Mouse (Mus musculus): Measurements from ENCODE around the gene Ciz1. TPM values are rescaled to one million over a fixed set of nuclear protein-coding genes. Genes with fewer than 3 reads are reported as not detected.
"Not testable (repeated sequence)": the region's sequence is repeated elsewhere in the genome, so short reads cannot be mapped to it uniquely, and the experiment has no call there.

Ciz1 gene
- total RNA-seq, 2 experiments from 2014 or later, result 25.6 to 32.2 TPM

- DNase-seq (ENCODE audit: low spot score), result peak; percentile 70
- intact Hi-C loops (cut with DNase I), result no loop called here
Measured at GRCm38 (mm10) chr2:32342539-32343350, 9.4 kb upstream of the Ciz1 start.

- no peak for DNase-seq (ENCODE audit: low spot score)
- intact Hi-C loops (cut with DNase I), result no loop called here
Measured at GRCm38 (mm10) chr2:32343351-32343671, 8.8 kb upstream of the Ciz1 start.

- no peak for DNase-seq (ENCODE audit: low spot score)
- intact Hi-C loops (cut with DNase I), result no loop called here
Measured at GRCm38 (mm10) chr2:32344056-32344455, 8.1 kb upstream of the Ciz1 start.

GRCm38 (mm10) chr2:32344598-32345321 is 7.4 kb upstream of the Ciz1 start:
- intact Hi-C loops (cut with DNase I), result no loop called here
- DNase-seq (ENCODE audit: low spot score), result no peak

GRCm38 (mm10) chr2:32347019-32347418 is 5.1 kb upstream of the Ciz1 start:
- no peak for DNase-seq (ENCODE audit: low spot score)
- intact Hi-C loops (cut with DNase I), result no loop called here

GRCm38 (mm10) chr2:32348311-32348710 is 3.8 kb upstream of the Ciz1 start:
- intact Hi-C loops (cut with DNase I), result no loop called here
- no peak for DNase-seq (ENCODE audit: low spot score)

DNA sequence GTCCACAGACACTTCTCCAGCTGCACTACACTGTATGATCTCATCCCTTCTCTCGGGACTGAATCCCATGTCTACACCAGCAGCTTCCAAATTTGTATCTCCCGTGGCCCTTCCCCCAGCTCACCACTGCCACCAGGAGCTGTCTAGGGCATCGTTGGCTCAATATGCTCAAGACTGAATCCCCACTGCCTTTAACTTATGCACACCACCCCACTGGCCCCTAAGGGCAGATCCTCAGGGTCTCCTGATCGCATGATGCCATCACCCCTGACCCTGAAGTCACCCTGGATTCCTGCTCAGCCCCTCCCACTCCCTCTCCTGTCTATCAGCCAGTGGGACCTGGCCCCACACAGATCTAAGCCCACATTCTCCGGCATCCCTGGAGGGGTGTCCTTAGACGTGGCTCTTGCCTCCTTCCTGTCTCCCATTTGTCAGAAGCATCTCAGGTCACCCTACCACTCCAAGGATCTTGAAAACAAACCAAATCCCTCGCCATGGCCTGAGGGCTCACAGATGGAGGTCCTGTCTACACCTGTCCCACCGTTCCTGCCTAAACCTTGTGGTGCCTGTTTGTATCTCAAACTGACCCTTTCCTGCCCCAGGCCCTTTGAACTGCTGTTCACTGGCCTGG is 2.4 kb upstream of the Ciz1 start:
- no peak for DNase-seq (ENCODE audit: low spot score)
- intact Hi-C loops (cut with DNase I), result no loop called here

- intact Hi-C loops (cut with DNase I), result no loop called here
- DNase-seq (ENCODE audit: low spot score), result no peak
Measured at GRCm38 (mm10) chr2:32350471-32351051, 1.6 kb upstream of the Ciz1 start.

DNA sequence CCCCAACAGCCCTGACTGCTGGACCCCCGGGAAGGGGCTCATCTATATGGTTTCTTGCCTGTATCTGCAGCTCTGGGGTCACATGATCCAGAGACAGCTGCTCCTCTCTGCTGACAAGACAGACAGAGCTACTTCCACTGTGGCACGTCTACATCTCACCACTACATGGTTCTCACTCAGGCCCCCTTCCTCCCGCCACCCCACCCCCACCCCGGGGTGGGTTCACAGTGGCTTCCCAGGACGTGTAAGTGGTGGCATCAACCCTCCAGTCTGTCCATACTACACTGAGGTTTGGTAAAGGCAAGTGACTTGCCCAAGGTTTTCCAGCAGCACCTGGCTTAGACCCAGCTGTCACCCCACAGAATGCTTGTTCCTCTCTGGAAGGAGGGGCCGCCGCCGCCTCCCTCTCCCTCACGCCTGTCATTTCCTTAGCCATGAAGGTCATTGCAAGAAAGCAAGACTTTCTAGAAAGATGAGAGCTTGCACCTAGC is 611 bp upstream of the Ciz1 start:
- intact Hi-C loops (cut with DNase I), result no loop called here
- no peak for DNase-seq (ENCODE audit: low spot score)

DNA sequence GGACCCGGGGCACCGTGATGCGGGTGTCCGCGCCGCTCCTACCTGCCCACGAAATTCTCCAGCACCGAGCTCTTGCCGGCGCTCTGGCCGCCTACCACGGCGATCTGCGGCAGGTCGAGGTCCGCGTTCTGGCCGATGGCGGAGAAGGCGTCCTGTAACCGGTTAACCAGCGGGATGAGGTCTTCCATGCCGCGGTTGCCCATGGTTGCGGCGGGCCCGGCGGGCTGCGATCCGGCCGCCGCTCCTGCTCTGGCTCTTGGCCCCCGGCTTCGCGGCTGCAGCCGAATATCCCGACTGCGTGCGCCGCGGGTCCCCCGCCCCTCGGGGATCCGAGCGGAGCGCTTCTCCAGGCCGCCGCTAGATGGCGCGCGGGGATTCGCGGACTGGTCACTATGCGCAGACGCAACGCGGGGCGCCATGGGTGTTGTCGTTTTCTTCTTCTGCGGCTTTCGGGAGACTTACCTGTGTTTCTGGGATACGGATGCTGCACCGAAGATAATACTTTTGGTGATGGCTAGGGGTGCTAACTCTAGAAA is 948 bp downstream of the Ciz1 start, which contains the start of gene Dnm1:
Dnm1 (minus strand) TSS at position 332 of the 536 bp plus-strand sequence.
- intact Hi-C loops (cut with DNase I), result loop anchor here (2.0 kb wide), 1 partner anchor 134 kb away; no protein-coding TSS in a partner anchor
- DNase-seq (ENCODE audit: low spot score), result peak; percentile 79

DNA sequence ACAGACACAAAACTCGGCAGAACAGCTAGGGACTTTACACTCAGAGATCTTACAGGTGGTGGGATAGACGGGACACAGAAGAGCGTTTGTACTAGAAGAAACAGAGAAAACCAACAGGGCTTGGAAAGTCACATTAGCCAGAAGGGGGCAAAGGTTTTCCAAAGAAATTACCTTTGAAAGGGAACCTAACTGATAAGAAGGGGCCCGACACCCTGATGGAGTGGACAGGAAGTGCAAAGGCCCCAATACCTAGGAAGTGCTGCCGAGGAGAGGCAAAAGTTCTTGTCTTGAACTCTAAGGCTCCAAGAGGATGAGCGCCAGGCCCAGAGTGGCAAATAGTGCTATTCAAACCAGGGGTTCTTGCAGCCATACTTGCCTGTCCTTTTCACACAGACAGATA is 1.7 kb downstream of the Ciz1 start:
- intact Hi-C loops (cut with DNase I), result loop anchor here (2.0 kb wide), 1 partner anchor 133 kb away; no protein-coding TSS in a partner anchor
- no peak for DNase-seq (ENCODE audit: low spot score)

DNA sequence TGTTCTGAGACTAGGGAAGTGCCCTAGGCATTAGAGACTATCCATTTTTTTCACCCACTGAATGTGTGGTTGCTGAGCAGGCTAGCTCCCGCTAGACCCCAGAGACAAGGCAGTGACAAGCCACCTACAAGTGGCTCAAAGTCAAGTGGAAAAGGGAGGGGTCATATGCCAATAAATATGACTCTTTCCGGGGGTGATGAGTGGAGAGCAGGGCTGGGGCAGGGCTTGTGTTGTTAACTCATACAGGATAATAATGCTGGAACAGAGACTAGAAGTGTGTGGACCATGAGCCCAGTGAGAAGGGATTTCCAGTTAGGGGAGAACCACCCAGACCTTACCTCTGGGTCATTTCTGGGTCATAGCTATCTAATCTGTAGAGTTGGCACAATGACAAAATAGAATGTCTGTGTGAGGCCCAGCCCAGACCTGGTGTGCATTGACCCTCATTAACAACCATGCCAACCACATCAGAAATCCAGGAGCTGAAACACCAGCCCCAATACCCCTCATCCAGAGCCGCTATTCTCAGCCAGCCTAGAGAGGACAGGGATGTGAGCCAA is 2.3 kb downstream of the Ciz1 start:
- intact Hi-C loops (cut with DNase I), result no loop called here
- DNase-seq (ENCODE audit: low spot score), result no peak

GRCm38 (mm10) chr2:32356216-32356615 is 4.1 kb downstream of the Ciz1 start:
- intact Hi-C loops (cut with DNase I), result no loop called here

DNA sequence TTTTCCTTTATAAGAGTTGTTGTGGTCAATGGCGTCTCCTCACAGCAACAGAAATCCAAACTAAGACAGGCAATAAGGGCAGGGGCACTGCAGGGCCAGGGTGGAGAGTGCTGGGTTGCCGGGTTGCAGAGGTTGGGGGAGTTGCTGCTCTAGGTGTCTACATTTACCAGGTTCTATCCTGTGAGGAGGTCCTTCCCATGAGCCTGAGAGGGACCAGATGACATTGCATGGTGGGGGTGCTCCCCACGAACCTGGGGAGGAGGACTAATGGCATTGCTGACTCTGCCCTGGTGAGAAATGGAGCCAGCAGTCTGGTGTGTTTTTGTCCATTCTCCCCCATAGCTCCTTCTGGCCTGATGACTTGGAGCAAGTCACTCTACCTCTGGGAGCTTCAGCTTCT is 5.6 kb downstream of the Ciz1 start:
- no peak for DNase-seq (ENCODE audit: low spot score)
- intact Hi-C loops (cut with DNase I), result no loop called here

More at GRCm38 (mm10) chr2:32356216-32356615, 4.1 kb downstream of the Ciz1 start:
- DNase-seq (ENCODE audit: low spot score), result no peak

DNA sequence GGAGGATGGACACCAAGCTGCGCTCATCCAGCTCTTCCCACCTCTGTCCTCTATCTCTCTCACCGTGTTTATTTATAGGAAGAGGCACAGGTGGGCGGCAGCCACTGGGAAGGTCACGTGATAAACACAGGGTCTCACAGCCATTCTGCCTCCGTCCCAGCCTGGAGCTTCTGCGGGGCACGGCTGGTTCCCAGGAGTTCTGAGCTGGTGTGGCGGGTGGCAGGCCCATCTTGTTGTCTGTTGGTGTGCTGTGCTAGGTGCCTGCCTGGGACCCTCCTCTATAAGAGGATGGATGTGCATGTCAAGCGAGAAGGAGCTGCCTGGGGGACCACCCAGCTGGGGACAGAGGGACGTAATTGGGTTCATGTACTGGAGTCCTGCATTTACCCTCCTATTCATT is 6.3 kb downstream of the Ciz1 start:
- intact Hi-C loops (cut with DNase I), result no loop called here
- DNase-seq (ENCODE audit: low spot score), result no peak

GRCm38 (mm10) chr2:32360741-32361140 is 8.6 kb downstream of the Ciz1 start:
- intact Hi-C loops (cut with DNase I), result loop anchor here (5.0 kb wide), 1 partner anchor 37 kb away; the partner anchor contains the start of gene Ptges2
- peak; percentile 64 for DNase-seq (ENCODE audit: low spot score)

GRCm38 (mm10) chr2:32361437-32361836 is 9.3 kb downstream of the Ciz1 start:
- peak; percentile 49 for DNase-seq (ENCODE audit: low spot score)
- intact Hi-C loops (cut with DNase I), result loop anchor here (5.0 kb wide), 1 partner anchor 36 kb away; the partner anchor contains the start of gene Ptges2

DNA sequence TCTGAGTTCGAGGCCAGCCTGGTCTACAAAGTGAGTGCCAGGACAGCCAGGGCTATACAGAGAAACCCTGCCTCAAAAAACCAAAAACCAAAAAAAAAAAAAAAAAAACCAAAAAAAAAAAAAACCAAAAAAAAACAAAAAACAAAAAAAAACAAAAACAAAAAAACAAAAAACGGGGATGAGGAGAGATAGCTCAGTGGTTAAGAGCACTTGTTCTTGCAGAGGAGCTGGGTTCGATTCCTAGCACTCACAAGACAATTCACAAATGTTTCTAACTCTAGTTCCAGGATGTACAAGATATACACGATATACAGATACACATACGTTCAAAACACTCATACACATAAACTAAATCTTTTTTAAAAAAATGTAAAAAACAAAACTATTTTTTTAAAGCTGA is 10.1 kb downstream of the Ciz1 start:
- intact Hi-C loops (cut with DNase I), result loop anchor here (2.0 to 5.0 kb wide), 2 partner anchors 19 to 35 kb away; partner anchors contain the start of genes 1110008P14Rik and Ptges2
- not testable (repeated sequence) for DNase-seq (ENCODE audit: low spot score)

DNA sequence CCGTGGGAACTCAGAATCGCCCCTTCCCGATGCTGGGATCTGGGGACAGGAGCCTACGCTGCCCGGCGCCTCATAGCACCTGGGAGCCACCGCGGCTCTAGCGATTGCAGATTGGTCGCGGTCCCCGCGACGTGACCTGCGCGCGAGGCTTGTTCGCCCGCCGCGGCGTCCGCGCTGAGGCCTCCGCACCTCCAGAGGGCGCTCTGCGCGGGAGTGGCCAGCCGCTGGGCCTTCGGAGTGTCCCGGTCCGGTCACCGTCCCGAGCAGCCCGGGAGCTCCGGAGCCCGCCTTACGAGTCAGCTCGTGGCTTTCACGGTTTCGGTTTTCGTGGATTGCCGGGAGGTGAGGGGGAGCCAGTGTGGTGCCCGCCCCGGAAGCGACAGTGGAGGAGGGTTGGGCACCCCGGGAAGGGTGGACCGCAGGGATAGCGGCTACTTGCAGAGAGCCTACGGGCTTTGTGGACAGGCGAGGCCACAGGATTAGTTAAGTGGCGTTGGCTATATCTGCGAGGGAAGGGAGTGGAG is 10.8 kb downstream of the Ciz1 start:
- intact Hi-C loops (cut with DNase I), result loop anchor here (2.0 to 5.0 kb wide), 2 partner anchors 18 to 34 kb away; partner anchors contain the start of genes 1110008P14Rik and Ptges2
- DNase-seq (ENCODE audit: low spot score), result peak; percentile 88

Data from heart, postnatal 25 days (tissue).